Mouse (Mus musculus) liver, embryonic 13.5 days (tissue): ENCODE results near the gene Psg22. TPM values are rescaled to one million over a fixed set of nuclear protein-coding genes. Genes with fewer than 3 reads are reported as not detected.
"Not testable (repeated sequence)": the region's sequence is repeated elsewhere in the genome, so short reads cannot be mapped to it uniquely, and the experiment has no call there.

Source experiments
- ATAC-seq: fragments of 200-750 bp; cut with Nextera tagmentation; 2 replicates; pipeline ENCODE4 v1.8.0; 2017; ENCODE audit warnings: low read depth, mild to moderate bottlenecking, moderate number of reproducible peaks, moderate library complexity
- DNase-seq: peaks from one replicate; pipeline ENCODE4 v3.0.0; 2022
- H3K27ac ChIP-seq: fragments of 300-500 bp; sonication (generic); 2 replicates; pipeline ENCODE4 v1.5.1; 2015; ENCODE audit warnings: moderate library complexity, mild to moderate bottlenecking, inconsistent platforms
- H3K27me3 ChIP-seq: fragments of 300-500 bp; sonication (generic); 2 replicates; pipeline ENCODE4 v1.6.1; 2015; ENCODE audit warnings: mild to moderate bottlenecking, inconsistent platforms
- H3K36me3 ChIP-seq: fragments of 300-500 bp; sonication (generic); 2 replicates; pipeline ENCODE4 v1.6.1; 2015; ENCODE audit warnings: mild to moderate bottlenecking, inconsistent platforms
- H3K4me1 ChIP-seq: fragments of 300-500 bp; sonication (generic); replicated peaks from 2 replicates; pipeline ENCODE4 v1.6.1; 2015; ENCODE audit warnings: inconsistent platforms
- H3K4me2 ChIP-seq: fragments of 300-500 bp; sonication (generic); 2 replicates; pipeline ENCODE4 v1.6.1; 2015; ENCODE audit warnings: inconsistent platforms, mild to moderate bottlenecking, moderate library complexity
- H3K4me3 ChIP-seq: fragments of 300-500 bp; sonication (generic); replicated peaks from 2 replicates; pipeline ENCODE4 v1.5.1; 2015; ENCODE audit warnings: mild to moderate bottlenecking, inconsistent platforms
- H3K9ac ChIP-seq: fragments of 300-500 bp; sonication (generic); 2 replicates; pipeline ENCODE4 v1.6.1; 2015; ENCODE audit warnings: mild to moderate bottlenecking, inconsistent platforms
- H3K9me3 ChIP-seq: fragments of 300-500 bp; sonication (generic); replicated peaks from 2 replicates; pipeline ENCODE4 v1.6.1; 2016; ENCODE audit warnings: inconsistent platforms
- WGBS: fragments of 180-500 bp; shearing (Covaris S2); methylation state at CpG from one replicate; pipeline ENCODE4 v1.1.7; 2015; ENCODE audit not compliant: insufficient replicate concordance; 5-methylcytosine and 5-hydroxymethylcytosine counted together
- polyA plus RNA-seq: library from polyadenylated mRNA; unstranded; fragments of >200 nt; fragmentation: Nextera tagmentation; extraction: Ambion mirVana; gene quantifications from 2 replicates; pipeline ENCODE4 v1.2.1, GENCODE M21; 2015

Psg22 gene
- polyA plus RNA-seq = 0.08 and 0.13 TPM in 2 replicates

DNA sequence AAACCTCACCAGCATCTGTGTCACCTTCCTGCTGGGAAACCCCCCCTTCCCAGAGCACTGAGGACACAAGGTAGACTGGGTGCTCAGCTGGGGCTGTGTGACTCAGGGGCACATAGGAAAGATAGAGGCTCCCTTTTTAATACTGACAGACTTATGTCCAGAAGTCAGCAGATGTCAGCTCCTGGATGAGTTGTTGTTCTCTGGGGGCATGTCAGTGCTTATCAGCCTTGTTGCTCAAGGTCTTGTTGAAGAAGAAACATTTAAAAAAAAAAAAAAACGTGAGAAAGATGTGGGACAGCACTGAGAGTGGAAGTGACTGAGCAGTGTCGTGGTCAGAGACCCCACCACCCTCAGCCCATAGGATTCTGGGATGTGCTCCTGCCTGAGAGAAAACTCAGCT lies at the start of gene Psg22:
Psg22 (plus strand) TSS at position 301 of the 400 bp plus-strand sequence.
- no peaks in the 10 kb centered on the region for H3K36me3 ChIP-seq

DNA sequence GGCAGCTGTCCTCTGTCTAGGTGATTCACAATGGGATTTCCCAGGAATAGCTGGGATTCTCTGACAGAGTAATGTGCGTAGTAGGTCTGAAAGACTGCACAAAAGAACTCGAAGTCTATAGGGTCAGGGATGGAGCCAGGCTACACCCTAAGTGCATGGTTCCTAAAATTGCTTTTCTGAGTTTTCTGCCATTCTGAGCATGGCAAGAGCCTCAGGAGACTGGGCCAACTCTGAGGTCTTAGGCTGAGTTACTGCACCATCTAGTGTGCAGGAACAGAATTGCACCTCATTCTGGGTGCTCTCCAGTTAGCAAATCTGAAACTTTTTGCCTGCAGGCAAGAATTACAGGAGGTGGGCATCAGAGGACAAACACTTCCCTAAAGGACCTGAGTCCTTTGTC lies 38.1 kb upstream of the Psg22 start:
- H3K36me3 ChIP-seq = no peaks in the 10 kb centered on the region
- H3K27me3 ChIP-seq = no peaks in the 10 kb centered on the region
- no peak for DNase-seq
- no peak overlapping the region for H3K4me3 ChIP-seq
- no peaks in the 10 kb centered on the region for H3K9me3 ChIP-seq
- no peaks in the 10 kb centered on the region for H3K4me1 ChIP-seq
- H3K4me2 ChIP-seq = no peak overlapping the region
- H3K27ac ChIP-seq = no peak overlapping the region
- no peak overlapping the region for H3K9ac ChIP-seq
- no peak for ATAC-seq
- 37% methylated on average over 2 of the region's 2 CpGs for WGBS

More for the DNA sequence above, at the start of gene Psg22:
- DNase-seq (no peak), ATAC-seq (no peak)
- Histone ChIP-seq H3K27me3 (no peaks in the 10 kb centered on the region), H3K4me2 (no peak within 1 kb of the TSS), H3K9me3 (no peaks in the 10 kb centered on the region), H3K9ac (no peak within 1 kb of the TSS), H3K4me3 (no peak within 1 kb of the TSS), H3K4me1 (no peaks in the 10 kb centered on the region), H3K27ac (no peak within 1 kb of the TSS)
- 22% methylated on average over 2 of the region's 2 CpGs for WGBS

DNA sequence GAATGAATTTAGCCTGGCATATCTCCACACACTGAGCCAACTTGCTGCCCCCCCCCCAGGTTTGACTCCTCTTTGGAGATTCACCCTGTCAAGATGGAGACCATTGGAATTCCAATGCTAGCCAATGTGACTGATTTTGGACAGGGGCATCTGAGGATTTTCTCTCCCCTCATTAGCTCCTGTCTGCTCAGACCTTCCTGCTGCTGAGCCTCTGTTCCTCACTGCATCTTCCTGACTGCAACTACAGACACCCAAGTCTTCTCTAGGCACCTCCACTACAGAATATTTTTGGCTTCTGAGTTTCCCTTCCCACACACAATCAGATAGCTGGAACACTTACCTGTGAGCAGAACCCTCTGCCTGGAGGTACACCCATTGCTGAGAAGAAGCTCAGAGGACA lies 32.3 kb upstream of the Psg22 start:
- Histone ChIP-seq H3K4me3 (no peak overlapping the region), H3K36me3 (no peaks in the 10 kb centered on the region), H3K27me3 (no peaks in the 10 kb centered on the region), H3K9me3 (no peaks in the 10 kb centered on the region), H3K4me1 (no peaks in the 10 kb centered on the region), H3K4me2 (no peak overlapping the region), H3K9ac (no peak overlapping the region), H3K27ac (no peak overlapping the region)
- ATAC-seq (no peak), DNase-seq (no peak)

DNA sequence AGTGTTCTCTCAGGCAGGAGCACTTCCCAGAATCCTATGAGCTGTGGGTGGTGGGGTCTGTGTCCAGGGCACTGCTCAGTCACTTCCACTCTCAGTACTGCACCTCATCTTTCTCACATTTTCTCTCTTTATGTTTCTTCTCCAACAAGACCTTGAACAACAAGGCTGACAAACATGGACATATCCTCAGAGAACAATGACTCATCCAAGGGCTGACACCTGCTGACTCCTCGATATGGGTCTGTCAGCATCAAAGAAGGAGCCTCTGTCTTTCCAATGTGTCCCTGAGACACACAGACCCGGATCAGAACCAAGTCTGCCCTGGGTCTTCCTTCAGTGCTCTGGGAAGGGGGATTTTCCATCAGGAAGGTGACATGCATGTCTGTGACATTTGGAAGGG lies 31.8 kb upstream of the Psg22 start, which contains the start of gene Psg20:
Psg20 (minus strand) TSS at position 101 of the 400 bp plus-strand sequence.
- no peaks in the 10 kb centered on the region for H3K4me1 ChIP-seq
- H3K27me3 ChIP-seq = no peaks in the 10 kb centered on the region
- H3K9ac ChIP-seq = no peak within 1 kb of the TSS
- no peaks in the 10 kb centered on the region for H3K9me3 ChIP-seq
- 33% methylated on average over 2 of the region's 2 CpGs for WGBS
- DNase-seq = no peak
- no peak within 1 kb of the TSS for H3K4me3 ChIP-seq
- no peak within 1 kb of the TSS for H3K27ac ChIP-seq
- no peaks in the 10 kb centered on the region for H3K36me3 ChIP-seq
- no peak within 1 kb of the TSS for H3K4me2 ChIP-seq
- no peak for ATAC-seq

DNA sequence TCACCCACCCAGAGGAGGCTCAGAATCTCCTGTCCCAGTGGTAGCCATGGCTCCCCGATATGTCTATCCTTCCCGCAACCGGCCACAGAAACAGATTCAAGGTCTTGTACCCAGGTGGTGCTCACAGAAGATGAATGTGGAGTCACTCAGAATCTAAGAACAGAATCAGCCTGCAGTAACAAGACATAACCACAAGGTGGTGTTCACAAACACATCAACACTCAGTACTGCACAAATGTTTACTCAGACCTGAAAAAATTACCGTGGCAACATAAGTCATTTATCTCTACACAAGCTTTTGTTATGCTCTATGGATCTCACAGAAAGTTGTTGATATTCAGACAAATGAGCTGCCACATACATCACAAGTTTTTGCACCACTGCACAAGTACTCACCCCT lies 7.6 kb upstream of the Psg22 start:
- not testable (repeated sequence) for ATAC-seq, H3K27ac ChIP-seq, H3K4me3 ChIP-seq, DNase-seq, H3K36me3 ChIP-seq, H3K9me3 ChIP-seq, H3K9ac ChIP-seq, H3K27me3 ChIP-seq, H3K4me2 ChIP-seq, H3K4me1 ChIP-seq
- WGBS = 75% methylated on average over 4 of the region's 4 CpGs

DNA sequence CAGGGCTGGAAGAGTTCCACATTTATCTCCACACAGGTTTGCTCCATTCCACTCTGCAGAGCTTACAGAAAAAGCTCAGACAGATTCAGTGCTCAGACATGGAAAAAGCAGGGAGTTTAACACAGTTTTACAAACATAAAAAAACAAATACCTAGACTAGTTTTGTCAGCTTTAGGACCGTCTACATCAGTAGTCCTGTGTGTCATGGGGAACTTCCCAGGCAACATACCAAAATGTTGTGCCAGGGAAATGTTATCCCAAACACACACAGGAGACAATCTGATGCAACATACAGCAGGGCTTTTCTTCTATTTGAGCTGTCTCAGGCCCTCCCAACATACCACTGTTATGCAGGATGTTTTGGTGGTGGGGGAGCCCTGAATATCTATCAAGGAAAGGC lies 7.0 kb upstream of the Psg22 start:
- no peak overlapping the region for H3K9ac ChIP-seq
- no peaks in the 10 kb centered on the region for H3K36me3 ChIP-seq
- H3K4me3 ChIP-seq = no peak overlapping the region
- ATAC-seq (no peak), DNase-seq (no peak)
- no peak overlapping the region for H3K27ac ChIP-seq
- H3K4me1 ChIP-seq = no peaks in the 10 kb centered on the region
- H3K27me3 ChIP-seq = no peaks in the 10 kb centered on the region
- no peaks in the 10 kb centered on the region for H3K9me3 ChIP-seq
- H3K4me2 ChIP-seq = no peak overlapping the region
- WGBS = 39% methylated on average over 1 of the region's 1 CpGs

DNA sequence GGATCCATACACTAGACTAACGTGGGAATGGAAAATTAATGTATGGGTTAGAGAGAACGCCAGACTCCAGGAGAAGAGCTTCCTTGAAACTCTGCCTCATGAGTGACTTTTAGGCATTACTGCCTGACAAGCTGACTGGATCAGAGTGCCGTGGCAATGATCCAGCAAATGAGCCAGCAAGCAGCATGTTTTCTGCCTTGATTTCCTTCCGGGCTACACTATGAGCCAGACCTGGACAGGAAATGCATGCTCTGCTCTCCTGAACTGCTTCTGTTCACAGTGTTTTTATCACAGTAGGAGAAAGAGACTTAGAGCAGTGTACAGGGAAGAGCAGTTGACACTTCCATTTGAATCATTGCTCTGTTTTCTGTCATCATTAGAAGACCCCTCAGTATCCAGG lies 2.3 kb upstream of the Psg22 start:
- 60% methylated on average over 4 of the region's 4 CpGs for WGBS
- no peak overlapping the region for H3K4me3 ChIP-seq
- no peak for ATAC-seq
- no peaks in the 10 kb centered on the region for H3K4me1 ChIP-seq
- H3K4me2 ChIP-seq = no peak overlapping the region
- no peaks in the 10 kb centered on the region for H3K36me3 ChIP-seq
- H3K9me3 ChIP-seq = no peaks in the 10 kb centered on the region
- H3K9ac ChIP-seq = no peak overlapping the region
- H3K27me3 ChIP-seq = no peaks in the 10 kb centered on the region
- no peak for DNase-seq
- no peak overlapping the region for H3K27ac ChIP-seq

DNA sequence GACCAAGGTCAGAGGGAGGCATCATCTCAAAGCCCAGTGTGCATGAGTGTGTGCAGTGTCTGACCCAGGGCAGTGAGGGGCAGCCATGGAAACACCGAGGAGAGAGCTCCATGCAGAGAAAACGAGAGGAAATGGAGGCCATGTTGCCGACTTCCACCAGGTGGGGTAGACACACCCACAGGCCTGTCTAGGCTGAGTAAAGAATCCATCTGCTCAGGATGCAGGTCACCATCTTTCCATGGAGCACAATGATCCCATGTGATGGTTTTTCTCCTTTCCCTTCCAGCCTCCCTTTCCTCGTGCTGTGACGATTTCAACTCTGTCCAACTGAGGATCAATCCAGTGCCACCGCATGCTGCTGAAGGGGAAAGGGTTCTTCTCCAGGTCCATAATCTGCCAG lies 6.1 kb downstream of the Psg22 start:
- Histone ChIP-seq H3K4me2 (no peak overlapping the region), H3K27me3 (no peaks in the 10 kb centered on the region), H3K9ac (no peak overlapping the region), H3K9me3 (no peaks in the 10 kb centered on the region), H3K36me3 (no peaks in the 10 kb centered on the region), H3K27ac (no peak overlapping the region), H3K4me1 (no peaks in the 10 kb centered on the region), H3K4me3 (no peak overlapping the region)
- WGBS = 57% methylated on average over 6 of the region's 6 CpGs
- ATAC-seq (no peak), DNase-seq (no peak)

DNA sequence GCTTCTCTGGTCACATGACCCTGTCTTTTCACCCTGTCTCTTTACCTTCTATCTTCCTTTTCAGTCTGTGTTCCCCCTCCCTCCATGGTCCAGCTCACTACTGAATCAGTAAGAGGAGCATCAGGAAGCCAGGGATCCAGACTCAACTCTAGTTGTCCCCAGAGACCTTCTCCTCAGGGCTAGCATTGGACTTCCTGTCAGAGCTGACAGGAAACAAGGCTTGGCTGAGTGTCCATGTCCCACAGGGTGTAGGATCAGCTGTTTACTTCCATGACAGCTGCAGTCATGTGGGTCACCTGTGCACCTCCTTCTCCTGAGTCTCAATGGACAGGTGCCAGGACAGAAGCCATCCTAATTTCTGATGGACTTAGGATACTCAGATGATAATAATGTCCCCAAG lies 8.0 kb downstream of the Psg22 start:
- not testable (repeated sequence) for ATAC-seq, H3K36me3 ChIP-seq, H3K9ac ChIP-seq, H3K4me3 ChIP-seq, H3K27ac ChIP-seq, H3K27me3 ChIP-seq, DNase-seq, H3K9me3 ChIP-seq, H3K4me2 ChIP-seq, H3K4me1 ChIP-seq

DNA sequence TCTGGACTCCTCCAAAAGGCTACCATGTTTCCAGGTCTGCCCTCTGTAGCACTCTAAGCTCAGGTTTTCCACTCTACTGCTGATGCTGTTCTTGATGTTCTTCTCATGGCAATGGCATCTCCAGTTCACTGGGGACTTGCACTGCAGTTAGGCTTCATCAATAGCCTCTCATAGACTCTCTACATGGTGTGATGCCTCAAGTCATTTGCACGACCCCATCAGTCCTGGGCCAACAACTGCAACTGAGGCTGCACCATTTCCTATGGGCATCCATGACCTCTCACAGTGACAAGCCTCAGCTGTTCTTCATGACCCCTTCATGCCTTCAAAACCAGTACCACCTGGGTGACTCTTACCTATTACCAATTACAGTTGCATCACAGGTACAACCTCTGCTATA lies 10.5 kb downstream of the Psg22 start:
- DNase-seq (no peak), ATAC-seq (no peak)
- Histone ChIP-seq H3K4me2 (no peak overlapping the region), H3K36me3 (no peaks in the 10 kb centered on the region), H3K9me3 (no peaks in the 10 kb centered on the region), H3K27ac (no peak overlapping the region), H3K27me3 (no peaks in the 10 kb centered on the region), H3K9ac (no peak overlapping the region), H3K4me3 (no peak overlapping the region), H3K4me1 (no peaks in the 10 kb centered on the region)
- 33% methylated on average over 1 of the region's 1 CpGs for WGBS

DNA sequence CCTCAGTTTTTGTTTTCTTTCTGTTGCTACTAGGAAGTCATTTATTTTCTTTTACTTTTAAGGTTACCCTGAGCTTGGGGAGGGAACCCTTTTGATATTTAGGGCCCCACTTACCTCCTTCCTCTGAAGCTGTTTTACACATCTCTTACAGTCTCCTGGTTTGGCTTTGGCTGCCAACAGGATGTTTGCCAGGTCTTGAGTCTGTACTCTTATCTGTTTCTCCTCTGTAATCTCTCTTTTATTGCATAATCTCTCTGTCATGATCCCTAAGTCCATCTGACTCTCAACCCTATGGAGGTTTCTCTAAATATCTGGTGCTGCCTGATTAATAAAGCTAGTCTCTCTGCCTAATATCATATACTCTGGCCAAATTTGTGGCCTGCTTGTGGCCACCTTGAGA lies 15.2 kb downstream of the Psg22 start:
- no peaks in the 10 kb centered on the region for H3K27me3 ChIP-seq
- H3K9ac ChIP-seq = no peak overlapping the region
- no peak overlapping the region for H3K27ac ChIP-seq
- no peaks in the 10 kb centered on the region for H3K36me3 ChIP-seq
- DNase-seq (no peak), ATAC-seq (no peak)
- no peaks in the 10 kb centered on the region for H3K9me3 ChIP-seq
- H3K4me2 ChIP-seq = no peak overlapping the region
- H3K4me1 ChIP-seq = no peaks in the 10 kb centered on the region
- H3K4me3 ChIP-seq = no peak overlapping the region

DNA sequence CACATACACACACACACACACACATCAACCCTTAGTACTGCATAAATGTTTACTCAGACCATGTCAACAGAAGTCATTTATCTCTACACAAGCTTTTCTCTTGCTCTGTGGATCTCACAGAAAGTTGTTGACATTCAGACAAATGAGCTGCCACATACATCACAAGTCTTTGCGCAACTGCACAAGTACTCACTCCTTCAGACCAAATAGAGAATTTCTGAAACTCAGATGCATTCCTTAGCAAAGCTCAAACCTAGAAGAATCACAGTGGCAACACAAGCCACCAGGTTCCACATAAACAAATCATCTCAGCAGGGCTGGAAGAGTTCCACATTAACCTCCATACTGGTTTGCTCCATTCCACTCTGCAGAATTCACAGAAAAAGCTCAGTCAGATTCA lies 16.6 kb downstream of the Psg22 start:
- Histone ChIP-seq H3K4me1 (no peaks in the 10 kb centered on the region), H3K9ac (no peak overlapping the region), H3K36me3 (no peaks in the 10 kb centered on the region), H3K27ac (no peak overlapping the region), H3K9me3 (no peaks in the 10 kb centered on the region), H3K4me2 (no peak overlapping the region), H3K27me3 (no peaks in the 10 kb centered on the region), H3K4me3 (no peak overlapping the region)
- 72% methylated on average over 1 of the region's 1 CpGs for WGBS
- DNase-seq (no peak), ATAC-seq (no peak)
